Mouse (Mus musculus) kidney, embryonic 14.5 days (tissue): ENCODE measurements at regions not wholly inside any gene's neighbourhood (a gene's known extent, or its start where the extent isn't known, plus 50 kb on each side); places are given as distances from the start of the nearest gene placed in this dataset.

ENCODE experiments used
- ATAC-seq: fragments of 200-750 bp; cut with Nextera tagmentation; 2 replicates; pipeline ENCODE4 v1.8.0; 2017; ENCODE audit warnings: moderate number of reproducible peaks, mild to moderate bottlenecking, moderate TSS enrichment, moderate library complexity; ENCODE audit not compliant: low FRiP score, low TSS enrichment
- H3K27ac ChIP-seq: fragments of 300-500 bp; sonication (generic); 2 replicates; pipeline ENCODE4 v1.5.1; 2014; ENCODE audit warnings: low read depth, mild to moderate bottlenecking, low read length, moderate library complexity, mixed read lengths
- H3K27me3 ChIP-seq: fragments of 300-500 bp; sonication (generic); 2 replicates; pipeline ENCODE4 v1.6.1; 2014; ENCODE audit warnings: mild to moderate bottlenecking, low read length; ENCODE audit not compliant: control insufficient read depth, insufficient read depth
- H3K36me3 ChIP-seq: fragments of 300-500 bp; sonication (generic); 2 replicates; pipeline ENCODE4 v1.6.1; 2014; ENCODE audit warnings: low read length, mixed read lengths; ENCODE audit not compliant: control insufficient read depth, insufficient read depth
- H3K4me1 ChIP-seq: fragments of 300-500 bp; sonication (generic); 2 replicates; pipeline ENCODE4 v1.6.1; 2014; ENCODE audit warnings: low read length, mixed read lengths; ENCODE audit not compliant: control insufficient read depth, insufficient read depth
- H3K4me2 ChIP-seq: fragments of 300-500 bp; sonication (generic); replicated peaks from 2 replicates; pipeline ENCODE4 v1.6.1; 2014; ENCODE audit warnings: low read depth, mild to moderate bottlenecking, low read length
- H3K4me3 ChIP-seq: fragments of 300-500 bp; sonication (generic); 2 replicates; pipeline ENCODE4 v1.5.1; 2014; ENCODE audit warnings: mild to moderate bottlenecking, low read length
- H3K9ac ChIP-seq: fragments of 300-500 bp; sonication (generic); 2 replicates; pipeline ENCODE4 v1.6.1; 2014; ENCODE audit warnings: low read depth, mild to moderate bottlenecking, low read length, moderate library complexity
- H3K9me3 ChIP-seq: fragments of 300-500 bp; sonication (generic); 2 replicates; pipeline ENCODE4 v1.6.1; 2016; ENCODE audit warnings: low read length; ENCODE audit not compliant: control insufficient read depth
- WGBS: fragments of 180-500 bp; shearing (Covaris S2); extraction: QIAGEN DNeasy Blood & Tissue Kit; methylation state at CpG from one replicate; pipeline ENCODE4 v1.1.7; 2014; 5-methylcytosine and 5-hydroxymethylcytosine counted together

GRCm38 (mm10) chr2:161470844-161471243 is 362.0 kb upstream of the Chd6 start:
- no peak for ATAC-seq
- Histone ChIP-seq H3K27me3 (no peaks in the 10 kb centered on the region), H3K27ac (no peak overlapping the region), H3K9ac (no peak overlapping the region), H3K4me3 (no peak overlapping the region), H3K4me1 (no peaks in the 10 kb centered on the region), H3K36me3 (no peaks in the 10 kb centered on the region), H3K9me3 (no peaks in the 10 kb centered on the region), H3K4me2 (no peak overlapping the region)
- WGBS: 86% methylated on average over 5 of the region's 5 CpGs

- H3K27me3 ChIP-seq: no peaks in the 10 kb centered on the region
- H3K36me3 ChIP-seq: no peaks in the 10 kb centered on the region
- no peak overlapping the region for H3K4me3 ChIP-seq
- 41% methylated on average over 2 of the region's 2 CpGs for WGBS
- H3K27ac ChIP-seq: no peak overlapping the region
- H3K4me2 ChIP-seq: no peak overlapping the region
- no peak overlapping the region for H3K9ac ChIP-seq
- H3K9me3 ChIP-seq: no peaks in the 10 kb centered on the region
- ATAC-seq: no peak
- no peaks in the 10 kb centered on the region for H3K4me1 ChIP-seq
Observed at GRCm38 (mm10) chr2:161470025-161470424, 361.1 kb upstream of the Chd6 start.

DNA sequence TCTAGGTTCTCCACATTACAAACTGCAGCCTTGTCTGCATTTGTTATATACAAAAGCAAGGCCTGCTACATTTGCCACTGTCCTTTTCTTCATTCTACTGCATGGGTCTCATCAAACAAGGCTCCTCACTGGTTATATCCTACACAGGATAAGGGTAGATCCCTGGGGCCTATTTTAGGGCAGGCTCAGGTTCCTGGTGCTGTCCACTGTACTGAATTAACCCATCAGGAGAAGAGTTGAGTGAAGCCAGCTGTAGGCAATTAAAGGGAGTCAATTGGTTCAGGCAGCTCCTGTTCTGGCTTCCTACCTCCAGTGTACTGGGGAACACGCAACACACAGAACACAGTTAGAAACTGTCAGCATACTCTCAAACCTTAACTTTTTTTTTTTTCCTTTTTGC is 358.2 kb upstream of the Chd6 start:
- WGBS: 41% methylated on average over 1 of the region's 1 CpGs
- ATAC-seq: peak; percentile 72; the same call in 1 of the 2 replicates

GRCm38 (mm10) chr2:161460600-161460999 is 351.7 kb upstream of the Chd6 start:
- Histone ChIP-seq H3K4me2 (no peak overlapping the region), H3K9ac (no peak overlapping the region), H3K36me3 (no peaks in the 10 kb centered on the region), H3K27ac (no peak overlapping the region), H3K4me1 (no peaks in the 10 kb centered on the region), H3K4me3 (no peak overlapping the region), H3K27me3 (no peaks in the 10 kb centered on the region), H3K9me3 (no peaks in the 10 kb centered on the region)
- ATAC-seq: no peak
- WGBS: 92% methylated on average over 4 of the region's 4 CpGs

More for the DNA sequence above, 358.2 kb upstream of the Chd6 start:
- no peak overlapping the region for H3K4me3 ChIP-seq
- no peak overlapping the region for H3K4me2 ChIP-seq
- no peaks in the 10 kb centered on the region for H3K4me1 ChIP-seq
- H3K27me3 ChIP-seq: no peaks in the 10 kb centered on the region
- H3K9ac ChIP-seq: no peak overlapping the region
- H3K27ac ChIP-seq: no peak overlapping the region
- no peaks in the 10 kb centered on the region for H3K9me3 ChIP-seq
- no peaks in the 10 kb centered on the region for H3K36me3 ChIP-seq

DNA sequence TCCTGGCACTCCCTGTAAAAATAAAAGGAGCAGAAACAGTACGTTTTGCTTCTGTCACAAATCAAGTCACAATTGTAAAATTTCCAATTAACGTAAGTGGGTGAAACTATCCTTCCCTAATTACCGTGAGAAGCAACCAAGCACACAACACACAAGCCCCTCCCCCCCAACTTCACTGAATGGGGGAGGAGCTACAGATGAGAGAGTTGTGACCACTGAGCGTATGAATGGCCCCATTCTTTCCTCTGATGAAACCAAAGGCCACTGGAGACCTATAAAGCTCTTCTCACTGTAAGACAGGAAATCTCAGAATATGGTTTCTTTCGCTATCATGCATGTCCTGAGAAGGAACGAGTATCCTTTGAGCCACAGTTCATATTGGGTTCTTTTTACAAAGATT is 345.6 kb upstream of the Chd6 start:
- H3K9me3 ChIP-seq: no peaks in the 10 kb centered on the region
- no peak overlapping the region for H3K4me3 ChIP-seq
- no peak for ATAC-seq
- H3K4me2 ChIP-seq: no peak overlapping the region
- no peak overlapping the region for H3K9ac ChIP-seq
- H3K4me1 ChIP-seq: no peaks in the 10 kb centered on the region
- H3K36me3 ChIP-seq: no peaks in the 10 kb centered on the region
- WGBS: 61% methylated on average over 6 of the region's 6 CpGs
- no peak overlapping the region for H3K27ac ChIP-seq
- H3K27me3 ChIP-seq: no peaks in the 10 kb centered on the region

DNA sequence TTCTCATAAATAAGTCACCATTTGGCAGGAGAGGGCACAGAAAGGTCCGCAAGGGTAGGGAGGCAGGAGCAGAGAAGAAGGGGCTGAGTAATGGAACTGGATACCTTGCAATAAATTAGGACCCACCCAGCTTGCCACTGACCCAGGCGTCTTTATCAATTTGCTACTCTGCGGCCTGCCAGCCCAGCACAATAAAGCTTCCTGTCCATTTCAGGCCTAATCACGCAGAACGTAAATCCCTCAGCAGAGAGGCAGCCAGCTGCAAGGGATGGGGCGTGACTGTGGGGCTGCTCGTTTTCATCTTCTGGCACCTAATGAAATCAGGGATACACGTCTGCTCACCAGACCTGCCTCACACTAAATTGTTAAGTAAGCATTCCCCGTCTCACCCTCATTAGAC is 324.9 kb upstream of the Chd6 start:
- peak; percentile 49; the same call in 1 of the 2 replicates for ATAC-seq
- Histone ChIP-seq H3K4me1 (no peaks in the 10 kb centered on the region), H3K4me2 (no peak overlapping the region), H3K9me3 (no peaks in the 10 kb centered on the region), H3K4me3 (no peak overlapping the region), H3K27ac (no peak overlapping the region), H3K9ac (no peak overlapping the region), H3K36me3 (no peaks in the 10 kb centered on the region), H3K27me3 (no peaks in the 10 kb centered on the region)
- WGBS: 4% methylated on average over 9 of the region's 9 CpGs

DNA sequence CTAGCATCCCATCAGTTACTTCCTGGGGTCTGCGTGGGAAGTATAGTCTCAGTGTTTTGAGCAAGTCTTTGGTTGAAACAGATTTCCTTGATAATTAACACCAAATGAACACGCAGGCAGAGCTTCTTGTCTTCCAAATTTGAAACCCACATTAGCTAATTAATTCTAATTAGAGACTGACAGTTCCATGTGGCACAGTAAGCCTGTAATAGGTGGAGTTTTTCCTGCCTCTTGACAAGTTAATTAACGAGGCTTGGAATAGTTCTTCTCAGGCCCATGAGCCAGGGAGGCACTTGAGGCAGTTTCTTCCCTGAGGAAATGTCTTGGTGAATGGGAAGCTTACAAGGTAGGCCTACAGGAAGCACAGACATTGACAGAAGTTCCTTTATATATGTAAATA is 320.4 kb upstream of the Chd6 start:
- H3K27ac ChIP-seq: no peak overlapping the region
- H3K9me3 ChIP-seq: no peaks in the 10 kb centered on the region
- no peak overlapping the region for H3K9ac ChIP-seq
- ATAC-seq: no peak
- WGBS: 75% methylated on average over 3 of the region's 3 CpGs
- no peak overlapping the region for H3K4me2 ChIP-seq
- H3K36me3 ChIP-seq: no peaks in the 10 kb centered on the region
- H3K4me3 ChIP-seq: no peak overlapping the region
- H3K4me1 ChIP-seq: no peaks in the 10 kb centered on the region
- no peaks in the 10 kb centered on the region for H3K27me3 ChIP-seq

DNA sequence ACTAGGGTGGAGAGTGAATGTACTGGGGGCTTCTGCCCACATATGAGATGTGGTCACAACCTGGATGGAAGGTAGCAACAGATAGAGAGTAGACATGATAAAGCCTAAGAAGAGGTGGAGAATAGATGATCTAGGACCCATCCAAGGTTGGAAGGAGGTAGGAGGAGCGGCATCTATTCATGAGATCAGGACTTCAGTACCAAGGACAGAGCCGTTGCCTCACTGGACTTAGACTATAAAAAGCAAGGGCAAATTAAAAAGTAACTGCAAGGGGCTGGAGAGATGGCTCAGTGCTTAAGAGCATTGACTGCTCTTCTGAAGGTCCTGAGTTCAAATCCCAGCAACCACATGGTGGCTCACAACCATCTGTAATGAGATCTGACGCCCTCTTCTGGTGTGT is 316.7 kb upstream of the Chd6 start:
- no peak for ATAC-seq
- Histone ChIP-seq H3K36me3 (no peaks in the 10 kb centered on the region), H3K9me3 (no peaks in the 10 kb centered on the region), H3K4me1 (no peaks in the 10 kb centered on the region), H3K27ac (no peak overlapping the region), H3K27me3 (no peaks in the 10 kb centered on the region), H3K9ac (no peak overlapping the region), H3K4me2 (no peak overlapping the region), H3K4me3 (no peak overlapping the region)
- 38% methylated on average over 3 of the region's 3 CpGs for WGBS

- no peak overlapping the region for H3K9ac ChIP-seq
- H3K4me2 ChIP-seq: no peak overlapping the region
- no peak for ATAC-seq
- no peak overlapping the region for H3K27ac ChIP-seq
- H3K36me3 ChIP-seq: no peaks in the 10 kb centered on the region
- H3K27me3 ChIP-seq: no peaks in the 10 kb centered on the region
- no peak overlapping the region for H3K4me3 ChIP-seq
- no peaks in the 10 kb centered on the region for H3K9me3 ChIP-seq
- no peaks in the 10 kb centered on the region for H3K4me1 ChIP-seq
- 80% methylated on average over 7 of the region's 7 CpGs for WGBS
Observed at GRCm38 (mm10) chr2:161418062-161418461, 309.2 kb upstream of the Chd6 start.
